Mouse (Mus musculus) macrophage (primary cell): ENCODE results near the gene Eif1. TPM values are rescaled to one million over a fixed set of nuclear protein-coding genes. Genes with fewer than 3 reads are reported as not detected.
"Not testable (repeated sequence)": the region's sequence is repeated elsewhere in the genome, so short reads cannot be mapped to it uniquely, and the experiment has no call there.

Experiments
- H3K27ac ChIP-seq: fragments of 350-480 bp; formaldehyde crosslinking; 2 replicates; pipeline ENCODE4 v1.9.0; 2021
- H3K36me3 ChIP-seq: fragments of 350-480 bp; formaldehyde crosslinking; 2 replicates; pipeline ENCODE4 v1.9.0; 2021; ENCODE audit errors: inconsistent target
- H3K4me3 ChIP-seq: fragments of 350-480 bp; formaldehyde crosslinking; 2 replicates; pipeline ENCODE4 v1.9.0; 2021; ENCODE audit errors: inconsistent target
- H3K79me2 ChIP-seq: fragments of 350-480 bp; formaldehyde crosslinking; 2 replicates; pipeline ENCODE4 v1.9.0; 2021; ENCODE audit errors: inconsistent target
- WGBS: methylation state at CpG from one replicate; pipeline ENCODE4 v1.1.7; 2026; ENCODE audit warnings: inconsistent platforms; ENCODE audit not compliant: missing documents; 5-methylcytosine and 5-hydroxymethylcytosine counted together
- polyA plus RNA-seq: library from polyadenylated mRNA; stranded (reverse); fragments of 250-400 nt; gene quantifications from 3 replicates; pipeline ENCODE4 v1.2.4, GENCODE M21; 2018; ENCODE audit warnings: inconsistent platforms

Eif1 gene
- polyA plus RNA-seq, 1 experiment from 2014 or later, result 204 TPM

DNA sequence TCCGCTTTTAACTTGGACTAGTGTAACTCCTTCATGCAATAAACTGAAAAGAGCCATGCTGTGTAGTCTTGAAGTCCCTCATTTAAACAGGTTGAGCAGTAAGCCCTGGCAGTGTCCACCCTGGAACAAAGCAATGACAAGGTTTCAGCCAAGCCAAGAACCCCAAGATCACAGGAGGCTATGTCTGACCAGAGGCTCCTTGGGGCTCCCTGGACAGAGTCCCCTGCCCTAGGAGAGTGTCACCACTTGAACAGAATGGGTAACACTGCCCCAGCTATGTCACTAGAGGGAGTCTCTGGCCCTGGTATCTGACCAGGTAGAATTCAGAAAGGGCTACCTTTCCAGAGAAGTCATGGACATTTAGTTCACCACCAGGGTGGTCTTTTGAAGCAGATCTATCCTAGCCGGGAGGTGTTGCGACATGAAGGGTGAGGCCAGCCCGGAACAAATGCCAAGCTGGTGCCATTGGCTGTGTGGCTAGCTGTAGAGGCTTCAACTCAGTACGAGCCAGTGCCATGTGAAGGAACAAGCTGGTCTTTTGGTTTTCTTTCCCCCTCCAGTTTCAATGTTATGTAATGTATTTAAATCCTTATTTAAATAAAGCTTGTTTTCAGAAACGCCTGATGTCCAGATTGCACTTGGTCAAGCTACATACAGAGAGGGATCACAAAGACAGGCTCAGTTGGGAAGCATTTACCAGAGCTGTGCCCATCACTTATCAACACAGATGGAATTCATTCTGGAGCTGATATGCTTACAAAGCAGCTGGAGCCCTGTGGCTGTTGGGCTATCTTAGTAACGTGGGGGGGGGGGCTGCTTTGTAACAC lies 2.0 kb downstream of the Eif1 start:
- 51% methylated on average over 6 of the region's 7 CpGs for WGBS
- not testable (repeated sequence) for H3K36me3 ChIP-seq, H3K4me3 ChIP-seq, H3K27ac ChIP-seq
- H3K79me2 ChIP-seq, result peaks cover 18% of the 10 kb centered on the region

DNA sequence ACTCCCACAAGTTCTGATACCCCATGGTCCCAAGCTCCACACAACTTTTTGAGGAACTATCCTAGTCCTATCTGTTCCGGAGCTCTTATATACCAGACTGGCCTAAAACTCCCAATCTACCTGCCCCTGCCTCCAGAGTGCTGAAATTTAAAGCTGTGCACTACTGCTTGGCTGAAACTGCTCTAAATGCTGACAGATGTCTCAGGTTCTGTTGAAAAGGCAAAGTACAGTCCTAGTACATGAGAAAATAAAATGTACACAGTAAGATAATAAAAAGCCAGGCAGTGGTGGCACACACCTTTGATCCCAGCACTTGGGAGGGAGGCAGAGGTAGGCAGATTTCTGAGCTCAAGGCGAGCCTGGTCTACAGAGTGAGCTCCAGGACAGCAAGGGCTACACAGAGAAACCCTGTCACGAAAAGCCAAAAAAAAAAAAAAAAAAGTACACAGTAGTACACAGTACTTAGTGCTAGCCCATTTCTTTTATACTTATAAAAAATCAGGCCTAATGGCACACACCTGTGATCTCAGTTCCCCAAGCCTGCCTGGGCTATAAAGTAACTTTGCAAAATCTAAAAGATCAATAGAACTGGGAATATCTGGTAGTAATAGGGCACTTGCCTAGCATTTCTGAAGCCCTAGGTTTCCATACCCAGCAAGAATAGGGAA lies 3.0 kb downstream of the Eif1 start:
- Histone ChIP-seq H3K79me2 (peaks cover 18% of the 10 kb centered on the region), H3K36me3 (no peaks in the 10 kb centered on the region; the same call in 1 of the 2 replicates), H3K27ac (no peak overlapping the region), H3K4me3 (no peak overlapping the region)
- WGBS, result 92% methylated on average over 1 of the region's 3 CpGs

DNA sequence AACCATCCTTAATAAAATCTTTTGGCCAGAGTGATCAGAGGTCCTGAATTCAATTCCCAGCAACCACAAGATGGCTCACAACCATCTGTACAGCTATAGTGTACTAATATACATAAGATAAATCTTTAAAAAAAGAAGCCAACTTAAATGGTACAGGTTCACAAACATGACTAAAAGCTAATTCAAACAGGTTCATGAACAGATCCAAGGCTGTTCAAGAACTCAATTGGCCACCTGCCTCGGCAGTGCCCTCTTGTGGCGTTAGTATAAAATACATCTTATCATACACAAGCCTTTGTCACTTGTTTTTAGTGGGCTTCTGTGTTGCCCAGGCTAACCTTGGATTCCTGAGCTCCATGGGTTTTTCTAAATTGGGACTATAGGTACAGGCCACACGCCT lies 3.9 kb downstream of the Eif1 start:
- Histone ChIP-seq H3K36me3 (no peaks in the 10 kb centered on the region; the same call in 1 of the 2 replicates), H3K79me2 (peaks cover 18% of the 10 kb centered on the region), H3K4me3 (no peak overlapping the region), H3K27ac (no peak overlapping the region)
- 25% methylated on average over 3 of the region's 3 CpGs for WGBS

DNA sequence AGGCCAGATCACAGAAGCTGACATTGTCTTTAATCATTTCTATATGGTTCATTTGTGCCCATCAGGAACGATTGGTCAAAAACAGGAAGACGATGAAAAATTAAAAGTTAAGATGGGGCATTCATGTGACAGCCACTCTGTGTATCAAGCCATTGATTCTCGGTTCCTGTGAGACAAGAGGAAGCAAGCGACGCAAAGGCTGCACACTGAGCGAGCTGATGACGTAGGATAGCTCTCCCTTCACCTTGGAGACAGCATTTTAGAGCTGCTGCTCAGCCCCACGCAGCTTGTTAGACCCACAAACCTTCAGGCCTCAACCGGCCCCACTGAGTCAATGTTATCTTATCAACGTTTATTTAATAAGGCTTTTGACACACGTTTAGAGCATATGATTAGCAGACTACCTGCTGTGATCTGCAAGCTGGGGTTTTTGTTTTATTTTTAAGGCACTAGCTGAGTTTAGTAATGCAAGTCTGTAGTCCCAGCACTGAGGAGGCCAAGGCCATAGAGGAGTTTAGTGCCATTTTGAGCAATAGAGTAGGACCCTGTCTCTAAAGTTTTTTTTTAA lies 5.5 kb downstream of the Eif1 start:
- H3K27ac ChIP-seq, result no peak overlapping the region
- WGBS, result 93% methylated on average over 11 of the region's 11 CpGs
- H3K36me3 ChIP-seq, result no peaks in the 10 kb centered on the region; the same call in 1 of the 2 replicates
- peaks cover 18% of the 10 kb centered on the region for H3K79me2 ChIP-seq
- no peak overlapping the region for H3K4me3 ChIP-seq

DNA sequence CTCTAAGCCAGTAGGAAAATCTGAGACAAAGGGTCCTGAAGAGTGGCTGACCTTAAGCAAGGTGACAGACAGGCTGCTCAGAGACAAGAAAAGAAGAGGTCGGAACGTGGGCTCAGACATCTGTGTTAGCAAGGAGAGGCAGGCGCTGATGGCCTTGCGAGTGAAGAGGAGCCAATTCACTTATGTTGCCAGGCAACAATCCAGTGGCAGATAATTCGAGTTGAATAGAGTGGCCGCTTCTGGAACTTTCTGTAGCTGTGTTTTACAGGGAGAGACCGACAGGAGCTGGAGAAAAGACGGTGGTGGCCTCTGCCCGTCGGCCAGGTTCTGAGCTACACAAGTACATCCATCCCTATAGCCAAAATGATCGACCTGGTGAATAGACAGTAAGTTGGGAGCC lies 7.6 kb downstream of the Eif1 start:
- H3K36me3 ChIP-seq, result no peaks in the 10 kb centered on the region
- no peaks in the 10 kb centered on the region for H3K79me2 ChIP-seq
- 92% methylated on average over 11 of the region's 11 CpGs for WGBS
- no peak overlapping the region for H3K27ac ChIP-seq
- H3K4me3 ChIP-seq, result no peak overlapping the region

DNA sequence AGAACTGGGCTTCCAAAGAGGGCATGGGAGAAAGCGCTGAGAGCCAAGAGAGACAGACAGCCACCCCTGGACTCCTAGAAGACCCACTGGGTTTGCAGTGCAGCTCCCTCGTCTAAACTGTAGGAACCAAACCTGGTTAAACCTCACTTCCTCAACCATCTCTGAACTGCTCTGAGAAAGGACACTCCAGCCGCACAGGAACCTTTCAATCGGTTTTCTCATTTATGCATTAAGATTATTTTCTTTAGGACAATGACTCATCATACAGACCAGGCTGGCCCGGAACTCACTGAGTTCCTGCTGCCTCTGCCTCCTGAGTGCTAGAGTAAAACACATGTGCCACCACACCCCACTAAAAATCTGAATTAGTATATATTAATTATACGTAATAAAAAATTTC lies 8.1 kb downstream of the Eif1 start:
- Histone ChIP-seq H3K4me3 (no peak overlapping the region), H3K27ac (no peak overlapping the region), H3K79me2 (no peaks in the 10 kb centered on the region), H3K36me3 (no peaks in the 10 kb centered on the region)
- WGBS, result 36% methylated on average over 6 of the region's 6 CpGs

DNA sequence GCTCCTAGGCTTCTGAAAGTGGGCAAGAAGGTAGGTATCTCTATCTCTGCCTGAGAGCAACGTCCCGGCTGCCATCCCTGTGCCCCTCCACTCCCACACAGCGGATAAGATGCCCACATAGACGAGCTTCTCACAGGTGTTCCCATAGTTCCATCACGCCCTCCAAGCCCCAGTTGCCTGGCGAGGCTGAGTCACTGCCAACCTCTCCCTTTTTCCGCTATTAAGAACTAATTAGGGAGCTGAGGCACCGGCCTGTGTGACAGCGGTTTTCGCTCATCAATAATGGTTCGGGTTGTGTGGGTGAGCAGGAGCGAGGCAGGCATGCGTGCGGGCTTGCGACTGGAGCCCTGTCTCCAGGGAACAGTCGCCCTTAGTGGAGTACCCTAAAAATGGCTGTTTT lies 10.6 kb downstream of the Eif1 start:
- 82% methylated on average over 16 of the region's 16 CpGs for WGBS
- H3K4me3 ChIP-seq, result no peak overlapping the region
- H3K27ac ChIP-seq, result no peak overlapping the region
- H3K36me3 ChIP-seq, result no peaks in the 10 kb centered on the region
- H3K79me2 ChIP-seq, result no peaks in the 10 kb centered on the region

DNA sequence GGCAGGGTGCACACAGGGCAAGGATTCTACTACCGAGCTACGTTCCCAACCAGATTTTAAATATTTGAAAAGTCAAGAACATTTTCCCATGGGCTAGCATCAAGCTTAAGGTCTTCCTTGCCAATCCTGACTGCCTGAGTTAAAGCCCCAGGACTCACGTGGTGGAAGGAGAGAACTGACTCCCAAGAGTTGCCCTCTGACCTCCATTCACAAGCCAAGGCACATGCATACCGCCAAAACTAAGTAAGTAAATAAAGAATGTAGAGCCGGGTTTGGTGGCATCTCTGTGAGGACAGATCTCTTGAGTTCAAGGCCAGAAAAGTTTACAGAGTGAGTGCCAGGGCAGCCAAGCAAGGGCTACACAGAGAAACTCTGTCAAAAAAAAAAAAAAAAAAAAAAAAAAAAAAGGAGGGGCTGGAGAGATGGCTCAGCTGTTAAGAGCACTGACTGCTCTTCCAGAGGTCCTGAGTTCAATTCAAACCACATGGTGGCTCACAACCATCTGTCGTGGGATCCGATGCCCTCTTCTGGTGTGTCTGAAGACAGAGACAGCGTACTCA lies 11.2 kb downstream of the Eif1 start:
- H3K79me2 ChIP-seq, H3K4me3 ChIP-seq, H3K27ac ChIP-seq, H3K36me3 ChIP-seq: not testable (repeated sequence)
- 86% methylated on average over 8 of the region's 8 CpGs for WGBS

DNA sequence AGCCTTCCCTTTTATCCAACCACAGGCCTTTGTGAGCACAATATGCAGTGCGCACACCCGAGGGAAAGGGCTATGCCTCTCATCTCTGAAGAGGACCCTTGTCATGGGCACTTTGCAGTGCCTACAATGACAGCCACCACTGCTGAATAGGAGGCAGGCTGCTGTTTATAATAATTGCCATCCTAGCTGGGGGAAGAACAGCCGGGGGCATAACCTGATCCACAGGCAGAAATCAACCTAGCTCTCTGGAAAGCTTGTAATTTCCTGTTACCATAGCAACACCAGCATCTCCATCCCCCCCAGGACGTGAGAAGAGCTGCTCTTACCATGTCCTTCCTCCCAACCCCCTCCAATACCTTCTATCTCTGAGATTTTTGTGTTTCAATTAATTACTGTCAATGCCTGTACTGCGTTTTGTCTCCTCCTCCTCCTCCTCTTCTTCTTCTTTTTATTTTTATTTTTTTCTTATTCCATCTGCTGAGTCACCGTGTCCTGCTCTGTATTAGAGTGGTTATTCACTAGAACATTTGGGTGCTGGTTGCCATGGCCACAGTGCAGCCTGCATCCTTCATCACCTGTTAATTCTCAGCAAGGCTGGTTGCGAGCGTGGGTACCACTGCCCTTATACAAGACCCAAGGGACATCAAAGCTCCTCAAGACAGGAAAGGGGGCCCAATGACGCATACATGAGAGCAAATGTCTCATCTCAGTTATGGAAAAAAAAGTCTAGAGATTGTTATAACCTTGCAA lies 13.3 kb downstream of the Eif1 start:
- 62% methylated on average over 9 of the region's 9 CpGs for WGBS
- Histone ChIP-seq H3K4me3 (no peak overlapping the region), H3K36me3 (no peaks in the 10 kb centered on the region), H3K79me2 (no peaks in the 10 kb centered on the region), H3K27ac (no peak overlapping the region)

DNA sequence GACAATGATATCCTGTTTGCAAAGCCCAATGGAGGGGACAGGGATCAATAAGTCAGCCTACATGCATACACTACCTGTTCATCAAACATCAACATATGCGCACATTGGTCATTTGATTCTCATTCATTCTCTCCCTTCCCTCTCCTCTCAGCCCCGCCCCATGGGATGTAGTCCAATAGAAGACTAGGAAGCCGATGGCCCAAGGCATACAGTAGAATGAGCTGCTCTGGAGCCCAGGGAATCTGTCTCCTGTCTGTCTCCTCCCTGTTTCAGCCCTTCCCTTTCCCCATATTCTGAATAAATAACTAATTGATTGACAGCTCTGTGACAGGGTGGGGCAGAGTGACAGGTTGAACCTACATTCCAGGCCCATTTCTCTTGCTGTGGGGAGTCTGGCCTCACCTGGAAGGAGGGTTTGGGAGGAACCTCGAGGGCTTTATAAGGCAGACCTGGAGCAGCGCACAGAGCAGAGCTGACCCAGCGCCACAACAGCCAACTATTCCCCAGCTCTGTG lies 14.3 kb downstream of the Eif1 start, which contains the start of gene Gast:
Gene Gast, plus strand, starts transcription at position 464 of the 514 bp plus-strand sequence.
- WGBS, result 90% methylated on average over 6 of the region's 6 CpGs
- Histone ChIP-seq H3K79me2 (no peaks in the 10 kb centered on the region), H3K27ac (no peak within 1 kb of the TSS), H3K36me3 (no peaks in the 10 kb centered on the region), H3K4me3 (no peak within 1 kb of the TSS)

DNA sequence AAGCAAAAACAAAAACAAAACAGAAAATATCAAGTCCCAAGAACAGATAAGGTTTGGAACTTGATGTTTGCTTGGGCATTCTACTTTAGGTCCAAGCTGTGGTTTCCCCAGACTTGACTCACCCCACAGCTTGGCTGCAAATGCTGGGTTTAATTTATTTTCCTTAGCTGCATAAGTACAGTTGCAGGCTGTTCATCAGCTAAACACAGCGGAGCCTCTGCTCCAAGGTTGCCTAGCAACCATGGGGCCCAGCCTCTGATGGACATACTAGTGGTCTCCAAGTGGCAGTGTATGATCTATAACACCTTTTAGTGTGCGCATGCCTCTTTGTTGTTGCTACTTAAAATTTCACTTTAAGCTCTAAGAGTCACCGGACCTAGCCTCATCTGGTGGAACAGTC lies 16.0 kb downstream of the Eif1 start:
- H3K79me2 ChIP-seq, result no peaks in the 10 kb centered on the region
- no peak overlapping the region for H3K4me3 ChIP-seq
- WGBS, result 89% methylated on average over 3 of the region's 3 CpGs
- H3K36me3 ChIP-seq, result no peaks in the 10 kb centered on the region
- H3K27ac ChIP-seq, result no peak overlapping the region

DNA sequence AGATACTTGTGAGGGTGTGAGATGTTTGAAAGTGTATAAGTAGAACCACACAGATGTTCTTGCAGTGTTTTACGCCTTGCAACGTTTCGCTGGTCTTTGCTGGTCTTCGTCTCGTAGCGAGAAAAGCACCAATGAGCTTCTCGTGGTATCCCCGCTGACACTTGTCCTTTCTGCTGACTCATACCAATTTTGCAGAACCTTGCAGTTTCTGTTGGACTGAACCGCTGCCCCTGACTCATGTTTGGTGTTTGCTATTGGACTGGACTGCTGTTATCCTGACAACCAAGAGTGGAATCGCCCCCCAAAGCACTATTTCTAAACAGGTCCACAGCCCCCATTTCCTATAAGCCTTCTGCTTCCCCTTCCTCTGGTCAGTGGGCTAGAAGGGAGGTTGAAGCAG lies 24.6 kb downstream of the Eif1 start:
- Histone ChIP-seq H3K79me2 (no peaks in the 10 kb centered on the region), H3K27ac (no peak overlapping the region), H3K36me3 (no peaks in the 10 kb centered on the region), H3K4me3 (no peak overlapping the region)
- WGBS, result 31% methylated on average over 10 of the region's 10 CpGs

DNA sequence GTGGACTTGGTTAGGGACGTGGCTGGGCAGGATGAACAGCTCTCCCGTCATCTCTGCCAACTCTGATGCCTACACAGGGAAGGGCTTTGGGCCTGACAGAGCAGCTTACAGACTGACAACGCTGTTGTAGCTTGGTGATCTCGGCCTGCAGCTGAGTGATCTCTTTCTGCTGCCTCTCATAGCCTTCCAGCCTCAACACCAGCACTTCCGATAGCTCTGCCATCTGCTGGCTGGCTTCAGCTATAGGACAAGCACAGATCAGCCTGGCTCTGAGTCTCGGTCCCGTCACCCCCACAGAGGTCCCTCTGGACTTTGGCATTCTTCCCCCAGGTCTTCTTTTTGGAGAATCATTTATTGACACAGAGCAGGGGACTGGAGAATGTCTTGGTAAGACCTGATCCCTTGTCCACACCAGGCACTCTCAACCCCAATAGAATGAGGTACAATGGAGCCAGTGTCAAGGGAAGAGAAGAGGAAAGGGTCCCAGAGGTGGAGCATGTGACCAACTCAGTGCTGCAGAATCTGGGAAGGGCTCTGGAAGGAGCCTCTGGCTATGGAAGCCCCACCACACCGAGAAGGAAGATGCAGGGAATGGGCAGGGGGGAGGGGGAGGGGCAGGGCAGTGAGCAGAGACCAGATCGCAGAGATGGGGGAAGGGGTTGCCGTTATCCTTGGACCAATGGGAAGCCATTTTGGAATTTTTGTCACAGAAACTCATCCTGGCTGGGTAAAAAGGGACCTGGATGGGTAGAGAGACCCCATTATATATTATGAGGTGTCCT lies 32.6 kb downstream of the Eif1 start:
- H3K4me3 ChIP-seq, result no peak overlapping the region
- 35% methylated on average over 10 of the region's 10 CpGs for WGBS
- no peaks in the 10 kb centered on the region for H3K79me2 ChIP-seq
- H3K36me3 ChIP-seq, result no peaks in the 10 kb centered on the region
- no peak overlapping the region for H3K27ac ChIP-seq
